Mouse (Mus musculus): ENCODE data around the gene Gm11569. TPM values are rescaled to one million over a fixed set of nuclear protein-coding genes. Genes with fewer than 3 reads are reported as not detected.

Gm11569 gene
- polyA plus RNA-seq, 1 experiment from 2014 or later, result not detected

GRCm38 (mm10) chr11:99768410-99768809 is 30.3 kb downstream of the Gm11569 start:
- Histone ChIP-seq H3K4me2 (no peak overlapping the region), H3K9ac (no peak overlapping the region), H3K27me3 (no peaks in the 10 kb centered on the region), H3K36me3 (no peaks in the 10 kb centered on the region), H3K9me3 (replicated peaks) (no peaks in the 10 kb centered on the region), H3K27ac (no peak overlapping the region), H3K4me1 (replicated peaks) (no peaks in the 10 kb centered on the region), H3K4me3 (no peak overlapping the region)
- ATAC-seq (replicated peaks; ENCODE audit: insufficient number of reproducible peaks, insufficient read depth, low FRiP score, low read depth), result no peak
- WGBS, result 64% methylated on average over 2 of the region's 2 CpGs

GRCm38 (mm10) chr11:99758877-99759276 is 39.9 kb downstream of the Gm11569 start:
- H3K4me3 ChIP-seq, result no peak overlapping the region
- 83% methylated on average over 1 of the region's 1 CpGs for WGBS

More at GRCm38 (mm10) chr11:99758877-99759276, 39.9 kb downstream of the Gm11569 start:
- no peaks in the 10 kb centered on the region for H3K4me1 ChIP-seq (replicated peaks)
- no peaks in the 10 kb centered on the region for H3K27me3 ChIP-seq
- H3K9ac ChIP-seq, result no peak overlapping the region
- no peaks in the 10 kb centered on the region for H3K36me3 ChIP-seq
- H3K9me3 ChIP-seq (replicated peaks), result no peaks in the 10 kb centered on the region
- no peak overlapping the region for H3K4me2 ChIP-seq
- no peak for ATAC-seq (replicated peaks; ENCODE audit: insufficient number of reproducible peaks, insufficient read depth, low FRiP score, low read depth)
- H3K27ac ChIP-seq, result no peak overlapping the region

Other genes starting within 250 kb of the Gm11569 start
- gene Krtap3-3, start 248.1 kb downstream of the Gm11569 start, polyA plus RNA-seq (2015; fragmentation: Nextera tagmentation; extraction: Ambion mirVana), result not detected in 2 replicates
- gene Krtap3-2, start 242.1 kb downstream of the Gm11569 start, polyA plus RNA-seq (2015; fragmentation: Nextera tagmentation; extraction: Ambion mirVana), result not detected in 2 replicates
- not detected in 2 replicates for gene Gm11939, start 239.5 kb downstream of the Gm11569 start, polyA plus RNA-seq (2015; fragmentation: Nextera tagmentation; extraction: Ambion mirVana)
- gene Krtap3-1, start 232.3 kb downstream of the Gm11569 start, polyA plus RNA-seq (2015; fragmentation: Nextera tagmentation; extraction: Ambion mirVana), result not detected in 2 replicates
- not detected in 2 replicates for gene Krtap1-5, start 217.9 kb downstream of the Gm11569 start, polyA plus RNA-seq (2015; fragmentation: Nextera tagmentation; extraction: Ambion mirVana)
- gene Krtap1-4, start 215.3 kb downstream of the Gm11569 start, polyA plus RNA-seq (2015; fragmentation: Nextera tagmentation; extraction: Ambion mirVana), result not detected in 2 replicates
- not detected in 2 replicates for gene Krtap1-3, start 207.6 kb downstream of the Gm11569 start, polyA plus RNA-seq (2015; fragmentation: Nextera tagmentation; extraction: Ambion mirVana)
- gene Krtap9-3, start 200.8 kb downstream of the Gm11569 start, polyA plus RNA-seq (2015; fragmentation: Nextera tagmentation; extraction: Ambion mirVana), result not detected in 2 replicates
- not detected in 2 replicates for gene Gm11938, start 195.6 kb downstream of the Gm11569 start, polyA plus RNA-seq (2015; fragmentation: Nextera tagmentation; extraction: Ambion mirVana)
- gene Gm11937, start 188.7 kb downstream of the Gm11569 start, polyA plus RNA-seq (2015; fragmentation: Nextera tagmentation; extraction: Ambion mirVana), result not detected in 2 replicates
- gene Krtap2-4, start 184.1 kb downstream of the Gm11569 start, polyA plus RNA-seq (2015; fragmentation: Nextera tagmentation; extraction: Ambion mirVana), result not detected in 2 replicates
- not detected in 2 replicates for gene Gm11562, start 178.5 kb downstream of the Gm11569 start, polyA plus RNA-seq (2015; fragmentation: Nextera tagmentation; extraction: Ambion mirVana)
- gene Krtap4-1, start 170.7 kb downstream of the Gm11569 start, polyA plus RNA-seq (2015; fragmentation: Nextera tagmentation; extraction: Ambion mirVana), result not detected in 2 replicates
- not detected in 2 replicates for gene Krtap4-2, start 163.8 kb downstream of the Gm11569 start, polyA plus RNA-seq (2015; fragmentation: Nextera tagmentation; extraction: Ambion mirVana)
- not detected in 2 replicates for gene Krtap4-7, start 154.8 kb downstream of the Gm11569 start, polyA plus RNA-seq (2015; fragmentation: Nextera tagmentation; extraction: Ambion mirVana)
- not detected in 2 replicates for gene Gm11555, start 148.7 kb downstream of the Gm11569 start, polyA plus RNA-seq (2015; fragmentation: Nextera tagmentation; extraction: Ambion mirVana)
- not detected in 2 replicates for gene Gm11563, start 140.0 kb downstream of the Gm11569 start, polyA plus RNA-seq (2015; fragmentation: Nextera tagmentation; extraction: Ambion mirVana)
- not detected in 2 replicates for gene Krtap4-6, start 133.0 kb downstream of the Gm11569 start, polyA plus RNA-seq (2015; fragmentation: Nextera tagmentation; extraction: Ambion mirVana)
- gene Gm14190, start 108.2 kb downstream of the Gm11569 start, polyA plus RNA-seq (2015; fragmentation: Nextera tagmentation; extraction: Ambion mirVana), result not detected in 2 replicates
- not detected in 2 replicates for gene Gm14180, start 64.6 kb downstream of the Gm11569 start, polyA plus RNA-seq (2015; fragmentation: Nextera tagmentation; extraction: Ambion mirVana)
- gene Gm11595, start 26.0 kb downstream of the Gm11569 start, polyA plus RNA-seq (2015; fragmentation: Nextera tagmentation; extraction: Ambion mirVana), result not detected in 2 replicates
- gene Krtap4-8, start 18.2 kb downstream of the Gm11569 start, polyA plus RNA-seq (2015; fragmentation: Nextera tagmentation; extraction: Ambion mirVana), result not detected in 2 replicates
- not detected in 2 replicates for gene Krtap4-9, start 13.7 kb downstream of the Gm11569 start, polyA plus RNA-seq (2015; fragmentation: Nextera tagmentation; extraction: Ambion mirVana)
- gene Gm11596, start 5.5 kb downstream of the Gm11569 start, polyA plus RNA-seq (2015; fragmentation: Nextera tagmentation; extraction: Ambion mirVana), result not detected in 2 replicates
- gene Gm11554, start 5.5 kb upstream of the Gm11569 start, polyA plus RNA-seq (2015; fragmentation: Nextera tagmentation; extraction: Ambion mirVana), result not detected in 2 replicates
- not detected in 2 replicates for gene Krtap4-13, start 11.0 kb upstream of the Gm11569 start, polyA plus RNA-seq (2015; fragmentation: Nextera tagmentation; extraction: Ambion mirVana)
- not detected in 2 replicates for gene Gm11564, start 16.7 kb upstream of the Gm11569 start, polyA plus RNA-seq (2015; fragmentation: Nextera tagmentation; extraction: Ambion mirVana)
- not detected in 2 replicates for gene 2300003K06Rik, start 39.1 kb upstream of the Gm11569 start, polyA plus RNA-seq (2015; fragmentation: Nextera tagmentation; extraction: Ambion mirVana)
- not detected in 2 replicates for gene Krtap4-16, start 52.7 kb upstream of the Gm11569 start, polyA plus RNA-seq (2015; fragmentation: Nextera tagmentation; extraction: Ambion mirVana)
- gene Gm11568, start 59.0 kb upstream of the Gm11569 start, polyA plus RNA-seq (2015; fragmentation: Nextera tagmentation; extraction: Ambion mirVana), result not detected in 2 replicates
- not detected in 2 replicates for gene Gm11559, start 65.5 kb upstream of the Gm11569 start, polyA plus RNA-seq (2015; fragmentation: Nextera tagmentation; extraction: Ambion mirVana)
- not detected in 2 replicates for gene Krtap9-1, start 74.5 kb upstream of the Gm11569 start, polyA plus RNA-seq (2015; fragmentation: Nextera tagmentation; extraction: Ambion mirVana)
- not detected in 2 replicates for gene Gm11567, start 80.3 kb upstream of the Gm11569 start, polyA plus RNA-seq (2015; fragmentation: Nextera tagmentation; extraction: Ambion mirVana)
- gene Krtap31-1, start 109.0 kb upstream of the Gm11569 start, polyA plus RNA-seq (2015; fragmentation: Nextera tagmentation; extraction: Ambion mirVana), result not detected in 2 replicates
- not detected in 2 replicates for gene Gm11565, start 115.8 kb upstream of the Gm11569 start, polyA plus RNA-seq (2015; fragmentation: Nextera tagmentation; extraction: Ambion mirVana)
- not detected in 2 replicates for gene Krtap31-2, start 137.4 kb upstream of the Gm11569 start, polyA plus RNA-seq (2015; fragmentation: Nextera tagmentation; extraction: Ambion mirVana)
- gene Krtap9-5, start 149.5 kb upstream of the Gm11569 start, polyA plus RNA-seq (2015; fragmentation: Nextera tagmentation; extraction: Ambion mirVana), result not detected in 2 replicates
- gene Krtap29-1, start 180.1 kb upstream of the Gm11569 start, polyA plus RNA-seq (2015; fragmentation: Nextera tagmentation; extraction: Ambion mirVana), result not detected in 2 replicates
- not detected in 2 replicates for gene Krtap16-1, start 187.7 kb upstream of the Gm11569 start, polyA plus RNA-seq (2015; fragmentation: Nextera tagmentation; extraction: Ambion mirVana)
- gene Krtap17-1, start 195.1 kb upstream of the Gm11569 start, polyA plus RNA-seq (2015; fragmentation: Nextera tagmentation; extraction: Ambion mirVana), result 0.76 TPM in 1 of 2 replicates, not detected in the other
- gene Krt33a, start 217.3 kb upstream of the Gm11569 start, polyA plus RNA-seq (2015; fragmentation: Nextera tagmentation; extraction: Ambion mirVana), result not detected in 2 replicates
- 0.09 TPM in 1 of 2 replicates, not detected in the other for gene Krt33b, start 230.9 kb upstream of the Gm11569 start, polyA plus RNA-seq (2015; fragmentation: Nextera tagmentation; extraction: Ambion mirVana)
- gene Krt34, start 242.6 kb upstream of the Gm11569 start, polyA plus RNA-seq (2015; fragmentation: Nextera tagmentation; extraction: Ambion mirVana), result not detected in 2 replicates